Mouse (Mus musculus) heart, embryonic 11.5 days (tissue): ENCODE data around the gene Rexo5. TPM values are rescaled to one million over a fixed set of nuclear protein-coding genes. Genes with fewer than 3 reads are reported as not detected.
A peak's percentile ranks its signal among the peaks of the same experiment; 100 is the strongest.

Experiments
- ATAC-seq: fragments of 200-750 bp; cut with Nextera tagmentation; replicated peaks from 2 replicates; pipeline ENCODE4 v1.8.0; 2017; ENCODE audit warnings: moderate library complexity; ENCODE audit not compliant: insufficient number of reproducible peaks, low FRiP score, low TSS enrichment
- H3K27ac ChIP-seq: fragments of 300-500 bp; sonication (generic); 2 replicates; pipeline ENCODE4 v1.5.1; 2014; ENCODE audit warnings: mild to moderate bottlenecking, low read depth, low read length
- H3K27me3 ChIP-seq: fragments of 300-500 bp; sonication (generic); 2 replicates; pipeline ENCODE4 v1.6.1; 2014; ENCODE audit warnings: mild to moderate bottlenecking, low read length, mixed read lengths; ENCODE audit not compliant: control insufficient read depth, insufficient read depth
- H3K36me3 ChIP-seq: fragments of 300-500 bp; sonication (generic); 2 replicates; pipeline ENCODE4 v1.6.1; 2014; ENCODE audit warnings: mild to moderate bottlenecking, low read length, moderate library complexity, mixed read lengths; ENCODE audit not compliant: control insufficient read depth, insufficient read depth
- H3K4me1 ChIP-seq: fragments of 300-500 bp; sonication (generic); 2 replicates; pipeline ENCODE4 v1.6.1; 2014; ENCODE audit warnings: low read length; ENCODE audit not compliant: control insufficient read depth, insufficient read depth
- H3K4me2 ChIP-seq: fragments of 300-500 bp; sonication (generic); 2 replicates; pipeline ENCODE4 v1.6.1; 2014; ENCODE audit warnings: mild to moderate bottlenecking, moderate library complexity
- H3K4me3 ChIP-seq: fragments of 300-500 bp; sonication (generic); 2 replicates; pipeline ENCODE4 v1.5.1; 2014; ENCODE audit warnings: low read depth, low read length
- H3K9ac ChIP-seq: fragments of 300-500 bp; sonication (generic); 2 replicates; pipeline ENCODE4 v1.6.1; 2014; ENCODE audit warnings: mild to moderate bottlenecking, low read depth, low read length, moderate library complexity
- H3K9me3 ChIP-seq: fragments of 300-500 bp; sonication (generic); replicated peaks from 2 replicates; pipeline ENCODE4 v1.6.1; 2016; ENCODE audit warnings: low read length; ENCODE audit not compliant: control insufficient read depth
- WGBS: fragments of 180-500 bp; shearing (Covaris S2); extraction: QIAGEN DNeasy Blood & Tissue Kit; methylation state at CpG from one replicate; pipeline ENCODE4 v1.1.7; 2014; ENCODE audit not compliant: insufficient replicate concordance; 5-methylcytosine and 5-hydroxymethylcytosine counted together
- polyA plus RNA-seq: library from polyadenylated mRNA; unstranded; fragments of >200 nt; fragmentation: Nextera tagmentation; extraction: Ambion mirVana; gene quantifications from 2 replicates; pipeline ENCODE4 v1.2.1, GENCODE M21; 2014

Gene Rexo5
- polyA plus RNA-seq, 1 experiment from 2014 or later = 19.0 TPM

GRCm38 (mm10) chr7:119861335-119862091 lies 67.7 kb downstream of the Rexo5 start:
- H3K4me2 ChIP-seq = peak overlapping the region; percentile 7; the same call in 1 of the 2 replicates
- peaks cover 2% of the 10 kb centered on the region for H3K36me3 ChIP-seq
- ATAC-seq = peak; percentile 66
- no peaks in the 10 kb centered on the region for H3K9me3 ChIP-seq
- H3K27me3 ChIP-seq = no peaks in the 10 kb centered on the region
- no peak overlapping the region for H3K9ac ChIP-seq
- peaks cover 26% of the 10 kb centered on the region for H3K4me1 ChIP-seq
- peak overlapping the region; percentile 65 for H3K27ac ChIP-seq
- H3K4me3 ChIP-seq = no peak overlapping the region
- 40% methylated on average over 6 of the region's 6 CpGs for WGBS

GRCm38 (mm10) chr7:119862167-119862566 lies 68.4 kb downstream of the Rexo5 start:
- no peak overlapping the region for H3K27ac ChIP-seq
- 59% methylated on average over 1 of the region's 1 CpGs for WGBS
- no peak for ATAC-seq
- no peak overlapping the region for H3K4me3 ChIP-seq
- H3K4me2 ChIP-seq = no peak overlapping the region
- H3K9ac ChIP-seq = no peak overlapping the region
- no peaks in the 10 kb centered on the region; the same call in 1 of the 2 replicates for H3K36me3 ChIP-seq
- H3K4me1 ChIP-seq = peaks cover 26% of the 10 kb centered on the region
- H3K9me3 ChIP-seq = no peaks in the 10 kb centered on the region
- no peaks in the 10 kb centered on the region for H3K27me3 ChIP-seq

GRCm38 (mm10) chr7:119864500-119864899 lies 70.7 kb downstream of the Rexo5 start:
- no peaks in the 10 kb centered on the region for H3K9me3 ChIP-seq
- 64% methylated on average over 5 of the region's 5 CpGs for WGBS
- H3K27me3 ChIP-seq = no peaks in the 10 kb centered on the region
- H3K4me2 ChIP-seq = no peak overlapping the region
- H3K9ac ChIP-seq = no peak overlapping the region
- ATAC-seq = no peak
- H3K36me3 ChIP-seq = no peaks in the 10 kb centered on the region
- H3K27ac ChIP-seq = no peak overlapping the region
- H3K4me1 ChIP-seq = peaks cover 26% of the 10 kb centered on the region
- no peak overlapping the region for H3K4me3 ChIP-seq

- Histone ChIP-seq H3K4me1 (peaks cover 22% of the 10 kb centered on the region), H3K4me3 (no peak overlapping the region), H3K27me3 (no peaks in the 10 kb centered on the region), H3K9me3 (no peaks in the 10 kb centered on the region), H3K27ac (no peak overlapping the region), H3K36me3 (no peaks in the 10 kb centered on the region), H3K4me2 (no peak overlapping the region), H3K9ac (no peak overlapping the region)
- no peak for ATAC-seq
- 63% methylated on average over 1 of the region's 1 CpGs for WGBS
Observed at GRCm38 (mm10) chr7:119866136-119866535, 72.3 kb downstream of the Rexo5 start.

GRCm38 (mm10) chr7:119872204-119872603 lies 78.4 kb downstream of the Rexo5 start:
- no peaks in the 10 kb centered on the region for H3K4me1 ChIP-seq
- no peak overlapping the region for H3K4me3 ChIP-seq
- 92% methylated on average over 4 of the region's 4 CpGs for WGBS
- no peak overlapping the region for H3K9ac ChIP-seq
- no peaks in the 10 kb centered on the region for H3K9me3 ChIP-seq
- ATAC-seq = no peak
- no peaks in the 10 kb centered on the region for H3K27me3 ChIP-seq
- no peak overlapping the region for H3K27ac ChIP-seq
- no peaks in the 10 kb centered on the region for H3K36me3 ChIP-seq
- H3K4me2 ChIP-seq = no peak overlapping the region

- H3K4me1 ChIP-seq = no peaks in the 10 kb centered on the region
- H3K27ac ChIP-seq = no peak overlapping the region
- H3K4me3 ChIP-seq = no peak overlapping the region
- no peaks in the 10 kb centered on the region for H3K27me3 ChIP-seq
- ATAC-seq = no peak
- no peak overlapping the region for H3K4me2 ChIP-seq
- H3K36me3 ChIP-seq = no peaks in the 10 kb centered on the region
- no peaks in the 10 kb centered on the region for H3K9me3 ChIP-seq
- 63% methylated on average over 2 of the region's 2 CpGs for WGBS
- H3K9ac ChIP-seq = no peak overlapping the region
Observed at GRCm38 (mm10) chr7:119873050-119873449, 79.2 kb downstream of the Rexo5 start.

GRCm38 (mm10) chr7:119875776-119876440 lies 82.1 kb downstream of the Rexo5 start:
- H3K4me2 ChIP-seq = no peak overlapping the region
- no peaks in the 10 kb centered on the region for H3K4me1 ChIP-seq
- no peaks in the 10 kb centered on the region for H3K27me3 ChIP-seq
- 41% methylated on average over 3 of the region's 3 CpGs for WGBS
- no peaks in the 10 kb centered on the region for H3K9me3 ChIP-seq
- no peak for ATAC-seq
- H3K27ac ChIP-seq = no peak overlapping the region
- no peak overlapping the region for H3K9ac ChIP-seq
- H3K36me3 ChIP-seq = no peaks in the 10 kb centered on the region
- no peak overlapping the region for H3K4me3 ChIP-seq

DNA sequence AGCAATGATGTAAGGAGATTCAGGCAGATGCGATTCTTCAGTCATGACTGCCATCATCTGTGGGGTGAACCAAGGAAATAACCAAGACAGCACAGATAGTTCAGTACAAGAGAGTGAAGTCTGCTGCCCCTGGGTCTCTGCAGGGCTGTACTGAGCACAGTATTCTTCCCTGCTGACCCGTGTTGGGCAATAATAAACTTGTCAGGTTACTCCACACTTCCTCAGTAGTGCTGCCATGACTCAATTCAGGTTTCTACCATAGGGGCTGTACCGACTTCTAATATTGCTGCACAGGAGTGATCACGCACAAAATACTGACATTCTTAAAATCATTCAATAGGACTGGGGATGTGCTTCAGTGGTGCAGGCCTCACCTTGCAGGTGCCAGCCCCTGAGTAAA lies 85.4 kb downstream of the Rexo5 start:
- Histone ChIP-seq H3K27ac (no peak overlapping the region), H3K4me2 (no peak overlapping the region), H3K27me3 (no peaks in the 10 kb centered on the region), H3K36me3 (no peaks in the 10 kb centered on the region), H3K4me1 (no peaks in the 10 kb centered on the region; the same call in 1 of the 2 replicates), H3K4me3 (no peak overlapping the region), H3K9ac (no peak overlapping the region), H3K9me3 (no peaks in the 10 kb centered on the region)
- WGBS = 89% methylated on average over 4 of the region's 4 CpGs
- ATAC-seq = no peak
